Mouse (Mus musculus) adrenal gland, adult 2 months (tissue): Measurements from ENCODE around the gene 2410004P03Rik. TPM values are rescaled to one million over a fixed set of nuclear protein-coding genes. Genes with fewer than 3 reads are reported as not detected.

Source experiments
- polyA plus RNA-seq: library from polyadenylated mRNA; depleted of rRNA; stranded (reverse); fragments of >200 nt; gene quantifications from 2 replicates; pipeline ENCODE4 v1.2.3, GENCODE M21; 2012; rRNA removed
- total RNA-seq, 2 experiments: library from RNA; stranded (reverse); gene quantifications; 2 replicates each; pipeline ENCODE4 v1.2.3; 2021

Gene 2410004P03Rik
- total and polyA plus RNA-seq, 3 experiments = not detected

Other genes with a start within 250 kb of the 2410004P03Rik start
- gene Greb1, start 210.8 kb downstream of the 2410004P03Rik start, total RNA-seq = 10 to 100 TPM; 42.7 to 62.6 TPM
- 58.8 and 81.7 TPM in 2 replicates for gene Greb1, start 210.8 kb downstream of the 2410004P03Rik start, polyA plus RNA-seq
- 10 to 100 TPM; 35.9 to 46.1 TPM for gene E2f6, start 200.8 kb downstream of the 2410004P03Rik start, total RNA-seq
- 16.4 and 18.6 TPM in 2 replicates for gene E2f6, start 200.8 kb downstream of the 2410004P03Rik start, polyA plus RNA-seq
- 10 to 100 TPM; 71.9 to 74.6 TPM for gene Rock2, start 116.8 kb downstream of the 2410004P03Rik start, total RNA-seq
- gene Rock2, start 116.8 kb downstream of the 2410004P03Rik start, polyA plus RNA-seq = 2.1 and 2.5 TPM in 2 replicates
- gene Pqlc3, start 11.3 kb downstream of the 2410004P03Rik start, total RNA-seq = 10 to 100 TPM in 1 of 2 experiments, 1 to 10 TPM in 1; 9.4 to 15.0 TPM
- gene Pqlc3, start 11.3 kb downstream of the 2410004P03Rik start, polyA plus RNA-seq = 63.1 and 84.9 TPM in 2 replicates
- under 1 TPM; 0.17 to 0.69 TPM for gene Kcnf1, start 165.2 kb upstream of the 2410004P03Rik start, total RNA-seq
- 0.19 and 0.28 TPM in 2 replicates for gene Kcnf1, start 165.2 kb upstream of the 2410004P03Rik start, polyA plus RNA-seq